Mouse (Mus musculus) c-Kit-positive CD71-negative TER-119-negative erythroid progenitor cells, embryonic 14.5 days (primary cell): ENCODE data around the gene Sycp3.
"Not testable (repeated sequence)": the region's sequence is repeated elsewhere in the genome, so short reads cannot be mapped to it uniquely, and the experiment has no call there.

Source experiments
- DNase-seq: peaks from one replicate; pipeline ENCODE4 v3.0.0-alpha.2; 2013; ENCODE audit warnings: low read depth

Gene Sycp3

DNA sequence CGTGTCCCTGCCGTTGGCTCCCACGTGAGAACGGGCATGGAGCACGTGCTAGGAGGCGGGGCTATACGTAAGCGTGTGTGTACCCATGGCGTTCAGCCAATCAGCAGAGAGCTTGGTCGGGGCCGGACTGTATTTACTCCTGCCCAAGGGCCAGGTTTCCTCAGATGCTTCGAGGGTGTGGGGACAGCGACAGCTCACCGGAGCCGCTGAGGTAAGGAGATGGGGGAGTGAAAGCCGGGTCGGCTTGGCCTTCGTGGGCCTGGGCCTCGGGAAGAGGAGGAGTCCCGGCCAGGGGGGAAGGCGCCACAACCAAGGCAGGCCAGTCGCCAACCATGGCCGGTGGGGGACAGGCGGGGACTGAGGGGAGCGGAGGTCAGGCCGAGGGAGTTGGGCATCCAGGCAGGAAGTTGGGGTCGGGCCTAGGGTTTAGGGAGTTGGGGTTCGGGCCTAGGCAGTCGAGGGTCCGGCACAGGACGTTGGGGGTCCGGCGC is at the start of gene Sycp3:
Sycp3 (plus strand) TSS at position 68 of the 491 bp plus-strand sequence.
- DNase-seq = no peak

DNA sequence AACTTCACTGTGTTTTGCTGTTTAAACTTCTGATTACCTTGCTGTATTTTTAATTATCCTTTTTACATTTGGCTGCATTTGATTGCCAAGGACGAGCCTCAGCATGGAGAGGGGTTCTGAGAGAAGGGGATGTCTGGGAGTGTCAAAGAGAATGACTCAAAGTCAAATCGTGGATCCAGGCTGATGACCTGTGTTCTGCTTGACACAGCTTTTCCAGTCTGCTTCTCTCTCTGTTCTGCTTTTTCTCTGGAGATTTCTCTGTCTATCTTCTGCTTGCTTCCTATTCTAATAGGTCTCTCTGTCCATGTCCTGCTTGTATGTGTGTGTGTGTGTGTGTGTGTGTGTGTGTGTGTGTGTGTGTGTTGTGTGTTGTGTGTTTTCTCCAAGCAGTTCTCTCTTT is 49.6 kb upstream of the Sycp3 start:
- no peak for DNase-seq

DNA sequence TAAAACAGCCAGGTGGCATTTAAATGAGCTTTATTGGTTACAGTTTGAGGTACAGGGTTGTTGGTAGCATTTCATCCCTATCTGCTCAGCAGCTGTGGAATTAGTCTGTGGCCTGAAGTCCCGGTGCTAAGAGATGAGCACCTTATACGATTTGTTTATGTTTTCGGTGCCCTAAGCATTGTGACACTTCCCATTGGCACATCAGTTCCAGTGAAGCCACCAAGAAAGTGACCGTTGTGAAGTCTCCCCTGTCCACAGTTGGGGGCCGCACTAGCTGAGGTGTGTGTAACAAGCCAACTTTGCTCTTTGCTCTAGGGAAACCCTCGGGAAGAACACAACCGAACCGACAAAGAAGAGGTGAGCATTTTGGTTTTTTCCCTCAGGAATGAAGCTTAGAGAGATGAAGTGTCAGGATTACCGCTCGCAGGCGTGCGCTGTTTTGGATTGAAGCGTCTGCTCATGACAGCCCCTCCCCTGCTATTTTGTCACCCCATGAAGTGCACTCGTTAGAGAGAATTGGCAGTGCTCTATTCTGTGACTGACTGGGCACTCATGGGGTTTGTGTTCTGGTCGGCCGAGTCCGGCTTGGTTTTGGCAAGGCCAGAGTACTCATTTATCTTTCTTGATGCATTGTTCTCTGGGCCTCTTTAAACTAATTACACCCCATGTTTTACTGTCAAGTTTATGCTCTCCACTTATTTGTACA is 46.9 kb upstream of the Sycp3 start:
- DNase-seq = no peak

DNA sequence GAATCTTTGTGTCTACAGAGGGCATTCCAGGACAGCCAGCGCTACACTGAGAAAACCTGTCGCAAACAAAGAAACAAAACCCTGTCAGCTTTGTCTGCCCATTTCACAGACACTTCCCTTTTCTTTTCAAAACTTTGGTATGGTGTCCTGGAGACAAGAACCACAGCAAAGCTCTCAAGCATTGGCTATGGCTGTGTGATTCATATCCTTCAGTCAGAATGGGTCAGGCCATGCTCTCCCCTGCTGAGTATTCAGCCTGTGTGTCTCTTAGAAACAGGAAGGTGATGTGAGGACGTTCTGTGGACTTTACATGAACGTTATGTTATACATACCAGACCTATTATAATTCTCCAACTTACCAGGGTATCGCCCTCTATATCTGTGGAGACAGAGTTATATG is 41.7 kb upstream of the Sycp3 start:
- DNase-seq = peak; percentile 20

DNA sequence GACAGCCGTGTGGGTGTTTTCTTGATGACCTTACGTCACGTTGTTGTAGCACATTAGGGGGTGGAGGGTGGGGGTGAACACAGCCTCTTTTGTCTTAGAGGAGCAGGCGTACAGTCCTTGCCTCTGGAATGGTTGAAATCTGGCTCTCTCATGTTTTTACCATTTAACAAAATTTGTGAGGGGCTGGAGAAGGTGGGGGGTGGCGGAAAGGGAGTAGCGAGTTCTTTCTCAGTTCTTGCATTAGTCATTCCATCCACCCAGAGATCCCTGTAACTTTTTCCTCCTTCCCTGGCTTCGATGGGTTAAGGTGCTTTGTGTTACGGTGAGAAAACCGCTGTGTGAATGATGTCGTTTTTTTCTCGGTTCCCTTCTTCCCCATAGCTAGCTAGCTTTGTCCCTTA is 39.2 kb upstream of the Sycp3 start:
- no peak for DNase-seq

DNA sequence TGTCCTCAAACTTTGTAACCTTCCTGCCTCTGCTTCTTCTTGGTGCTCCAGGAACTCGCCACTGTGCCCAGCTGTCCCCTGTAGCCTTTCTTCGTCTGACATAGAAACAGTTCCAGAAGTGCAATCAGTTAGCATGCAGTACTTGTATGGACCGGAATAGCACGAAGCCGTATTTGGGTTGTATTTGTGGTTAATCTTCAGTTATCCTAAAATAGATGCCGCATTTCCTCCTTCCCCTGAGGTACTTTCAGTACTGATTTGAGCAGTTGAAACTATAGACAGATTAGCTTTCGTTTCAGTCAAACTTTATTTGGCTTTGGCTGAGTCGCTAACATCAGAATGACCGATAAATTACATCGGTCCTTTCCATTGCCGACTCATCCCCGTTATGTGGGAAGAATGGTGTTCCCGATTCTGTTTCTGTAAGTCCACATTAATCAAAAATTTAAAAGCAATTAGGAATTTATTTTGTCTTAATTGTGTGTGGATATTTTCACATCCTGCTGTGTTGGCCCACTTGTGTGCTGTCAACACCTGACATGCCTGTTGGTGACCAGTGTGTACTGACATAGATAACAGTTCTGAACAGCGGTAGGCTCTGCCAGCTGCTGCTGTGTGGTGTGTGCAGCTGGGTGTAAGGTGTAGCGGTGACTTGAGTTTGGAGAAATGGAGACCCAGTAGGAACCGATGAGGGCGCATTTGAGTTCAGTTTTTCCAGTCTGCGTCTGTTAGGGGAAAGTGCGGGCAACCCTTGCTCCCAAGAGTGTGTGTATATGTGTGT is 38.5 kb upstream of the Sycp3 start:
- DNase-seq = no peak

DNA sequence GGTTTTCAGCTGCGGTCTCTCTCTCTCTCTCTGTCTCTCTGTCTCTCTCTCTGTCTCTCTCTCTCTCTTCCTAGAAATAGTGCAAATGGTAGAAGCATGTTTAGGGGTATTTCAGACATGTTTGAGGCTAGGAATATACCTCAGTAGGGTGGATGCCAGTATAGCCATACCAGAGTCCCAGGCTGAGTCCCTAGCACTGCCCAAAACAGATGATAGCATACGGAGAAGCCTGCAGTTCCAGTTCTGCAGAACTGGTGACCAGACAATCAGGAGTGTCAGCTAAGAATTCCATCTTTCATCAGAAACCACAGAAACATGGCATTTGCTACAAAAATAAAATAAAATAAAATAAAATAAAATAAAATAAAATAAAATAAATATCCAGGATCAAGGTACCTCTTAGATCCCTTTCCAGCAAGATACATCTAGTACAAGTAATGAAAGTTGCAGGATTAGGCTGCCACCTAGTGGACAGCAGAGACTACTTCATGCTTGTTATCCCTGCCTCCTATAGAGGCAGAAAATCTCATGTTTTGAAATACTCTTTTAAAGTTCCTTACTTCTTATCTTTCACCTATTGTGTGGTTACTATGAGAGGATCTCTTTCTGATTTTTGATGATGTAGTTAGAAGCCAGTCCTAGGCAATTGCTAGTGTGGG is 33.1 kb upstream of the Sycp3 start:
- DNase-seq = peak; percentile 48

DNA sequence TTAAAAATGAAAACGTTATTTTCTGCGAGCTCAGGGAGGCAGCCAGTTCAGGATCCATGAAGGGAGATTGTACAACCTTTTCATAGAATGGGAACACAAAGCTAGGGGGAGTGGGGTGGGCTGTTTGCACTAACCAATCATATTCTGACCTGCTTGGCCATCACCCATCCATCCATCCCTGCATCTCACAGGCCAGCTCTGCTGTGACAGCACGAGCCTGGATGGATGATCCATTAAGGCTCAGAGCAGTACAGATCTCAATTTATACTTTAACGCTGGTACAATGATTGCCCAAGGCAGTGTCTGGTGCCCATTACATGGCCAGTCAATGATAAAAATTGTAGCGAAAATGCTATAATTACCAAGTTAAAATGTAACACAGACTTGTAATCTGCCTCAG is 32.5 kb upstream of the Sycp3 start:
- DNase-seq = no peak

DNA sequence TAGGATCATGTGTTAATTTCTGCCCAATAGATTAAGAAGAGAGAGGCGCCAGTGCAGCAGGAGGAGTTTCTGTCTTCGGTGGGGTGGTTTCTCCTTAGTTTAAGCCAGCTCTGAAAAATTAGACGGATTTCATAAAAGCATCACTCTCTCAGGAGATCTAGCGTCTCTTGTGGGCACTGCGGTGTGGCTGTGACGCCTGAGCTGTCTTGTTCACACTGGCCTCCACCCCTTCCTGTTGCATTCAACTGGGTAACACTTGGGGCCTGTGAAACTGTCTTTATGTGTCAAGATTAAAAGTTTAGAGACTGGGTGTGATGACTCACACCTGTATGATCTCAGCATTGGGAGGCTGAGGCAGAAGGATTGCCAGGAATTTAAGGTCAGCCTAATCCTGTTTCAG is 31.4 kb upstream of the Sycp3 start:
- no peak for DNase-seq

DNA sequence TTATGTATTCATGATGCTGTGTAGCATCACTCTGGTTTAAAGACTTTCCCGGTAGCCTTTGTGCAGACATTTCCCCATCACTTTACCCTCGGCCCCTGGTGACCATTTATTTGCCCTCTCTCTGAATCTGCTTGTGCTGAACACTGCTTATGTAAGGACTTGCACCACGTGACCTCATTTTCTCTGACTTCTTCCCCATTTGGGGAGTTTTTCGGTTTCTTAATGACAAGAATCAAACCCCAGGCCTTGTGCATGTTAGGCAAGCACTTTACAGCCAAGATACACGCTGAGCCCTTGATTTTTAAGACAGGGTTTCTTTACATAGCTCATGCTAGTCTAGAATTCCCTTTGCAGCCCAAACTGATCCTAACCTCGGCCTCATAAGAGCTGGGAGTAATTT is 18.1 kb upstream of the Sycp3 start:
- DNase-seq = no peak

DNA sequence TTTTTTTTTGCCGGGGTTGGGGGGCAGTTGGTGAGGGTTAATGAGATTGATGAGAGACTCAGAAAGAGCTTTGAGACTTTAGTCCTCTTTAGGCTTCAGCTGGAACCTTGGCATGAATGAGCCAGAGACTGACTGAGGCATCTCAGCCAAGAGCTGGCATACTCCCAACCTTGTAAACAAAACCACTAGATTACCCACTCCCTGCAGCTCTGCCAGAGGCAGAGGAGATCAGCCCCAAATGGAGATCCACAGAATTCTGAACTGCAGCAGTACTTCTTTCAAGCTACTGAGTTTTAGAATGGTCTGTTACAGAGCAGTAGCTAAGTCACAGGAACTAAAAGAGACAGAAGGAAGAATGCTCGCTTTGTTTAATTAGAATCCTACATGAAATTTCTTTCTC is 8.1 kb upstream of the Sycp3 start:
- DNase-seq = no peak

DNA sequence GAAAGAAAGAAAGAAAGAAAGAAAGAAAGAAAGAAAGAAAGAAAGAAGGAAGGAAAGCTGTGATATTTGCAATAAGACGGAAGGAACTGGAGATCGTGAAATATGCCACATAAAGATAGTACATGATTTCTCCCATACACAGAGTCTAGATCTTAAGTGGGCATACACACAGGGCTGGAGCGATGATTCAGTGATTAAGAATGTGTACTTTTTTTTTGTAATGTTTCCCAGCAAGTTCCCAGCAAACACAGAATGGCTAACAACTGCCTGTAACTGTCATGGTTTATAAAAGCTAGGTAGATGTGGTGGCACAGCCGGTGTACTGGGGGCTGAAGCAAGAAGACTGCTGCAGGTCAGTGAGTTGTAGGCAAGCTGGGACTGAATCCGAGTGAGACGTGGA is 7.4 kb upstream of the Sycp3 start:
- no peak for DNase-seq

DNA sequence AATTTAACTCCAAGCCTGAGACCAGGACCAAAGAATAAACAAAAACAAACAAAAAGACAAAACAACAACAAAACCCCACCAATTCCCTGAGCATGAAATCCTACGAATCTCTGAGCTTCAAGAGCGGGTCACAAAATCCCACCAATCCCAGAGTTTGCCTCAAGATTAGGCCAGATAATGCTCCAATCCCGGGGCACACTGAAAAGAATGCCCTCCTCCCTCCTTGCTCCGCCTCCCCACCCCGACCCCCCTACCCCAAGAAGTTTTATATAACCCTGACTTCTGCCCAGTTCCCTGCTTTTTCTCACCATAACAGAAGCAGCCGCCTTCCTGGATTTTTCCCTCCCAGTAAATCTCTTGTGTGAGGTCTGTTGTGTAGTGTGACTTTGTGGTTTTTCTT is 1.6 kb upstream of the Sycp3 start:
- DNase-seq = no peak

DNA sequence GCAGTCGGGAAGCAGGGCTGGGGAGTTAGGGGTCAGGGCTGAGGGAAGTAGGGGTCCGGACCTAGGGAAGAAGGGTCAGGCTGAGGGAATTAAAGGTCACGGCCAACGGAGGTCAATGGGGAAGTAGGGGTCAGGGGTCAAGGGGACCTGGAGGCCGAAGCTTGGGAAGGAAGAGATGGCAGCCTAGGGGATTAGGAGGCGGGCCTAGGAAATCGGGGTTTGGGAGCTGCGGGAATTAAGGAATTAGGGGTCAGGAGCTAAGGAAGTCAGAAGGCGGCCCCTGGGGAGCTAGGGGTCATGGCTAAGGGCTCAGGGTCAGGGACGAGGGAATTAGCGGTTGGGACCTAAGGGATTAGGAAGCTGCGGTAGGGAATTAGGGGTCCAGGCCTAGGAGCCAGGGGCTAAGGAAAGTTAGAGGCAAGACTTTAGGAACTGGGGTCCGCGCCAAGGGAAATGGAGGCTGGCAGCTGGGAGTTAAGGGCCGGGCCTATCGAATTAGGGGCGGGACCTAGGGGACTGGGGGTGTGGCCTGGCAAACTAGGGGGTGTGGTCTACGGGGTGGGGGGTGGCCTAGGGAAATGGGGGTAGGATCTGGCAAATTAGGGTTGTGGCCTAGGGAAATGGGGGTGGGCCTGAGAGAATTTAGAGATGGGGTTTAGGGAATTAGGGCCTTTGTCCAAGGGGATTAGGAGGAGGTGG is 902 bp downstream of the Sycp3 start:
- DNase-seq = no peak

DNA sequence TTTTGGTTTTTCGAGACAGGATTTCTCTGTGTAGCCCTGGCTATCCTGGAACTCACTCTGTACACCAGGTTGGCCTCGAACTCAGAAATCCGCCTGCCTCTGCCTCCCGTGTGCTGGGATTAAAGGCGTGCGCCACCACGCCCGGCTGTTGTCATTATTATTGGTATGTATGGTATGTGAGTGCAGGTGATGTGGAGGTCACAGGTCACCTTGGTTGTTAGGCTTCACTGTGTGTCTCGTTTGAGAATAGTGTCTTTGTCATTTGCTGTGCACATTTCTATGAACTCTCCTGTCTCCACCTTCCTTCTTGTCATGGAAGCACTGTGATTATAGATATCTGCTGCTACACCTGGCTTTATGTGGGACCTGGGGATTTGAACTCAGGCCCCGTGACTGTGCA is 23.5 kb downstream of the Sycp3 start:
- not testable (repeated sequence) for DNase-seq

DNA sequence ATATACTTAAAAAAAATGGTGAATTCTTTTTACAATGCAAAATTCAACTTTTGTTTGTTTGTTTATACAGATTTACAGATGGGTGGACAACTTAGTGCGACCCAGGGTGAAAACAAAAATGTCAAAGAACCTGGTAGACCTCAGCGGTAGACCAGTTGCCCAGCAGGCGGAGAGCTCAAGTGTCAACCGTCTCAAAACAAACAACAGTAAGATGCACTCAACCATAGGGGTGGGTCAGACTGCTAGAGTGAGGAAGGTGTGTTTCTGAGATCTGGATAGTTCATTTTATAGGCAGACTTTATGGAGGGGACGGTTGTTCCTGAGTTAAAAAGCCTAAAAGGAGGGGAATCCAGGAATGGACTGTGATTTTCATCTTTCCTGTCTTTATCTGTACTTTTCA is 29.3 kb downstream of the Sycp3 start:
- no peak for DNase-seq

DNA sequence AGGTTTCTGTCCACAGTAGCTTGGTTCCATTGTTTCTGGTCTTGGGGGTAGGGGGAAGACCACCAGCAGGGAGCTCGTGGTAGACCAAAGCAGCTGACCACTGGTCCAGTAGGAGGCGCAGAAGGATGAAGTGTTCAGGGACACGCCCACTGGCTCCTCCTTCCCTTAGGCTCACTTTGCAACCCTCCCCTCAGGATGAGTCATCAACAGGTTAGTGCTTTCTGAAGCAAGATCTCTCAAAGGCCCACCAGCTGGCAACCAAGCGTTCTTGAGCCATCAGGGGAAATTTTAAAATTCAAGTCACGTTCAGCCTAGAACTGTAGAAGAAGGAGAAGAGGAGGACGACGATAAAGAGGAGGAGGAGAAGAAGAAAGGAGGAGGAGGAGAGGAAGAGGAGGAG is 32.3 kb downstream of the Sycp3 start:
- DNase-seq = no peak

DNA sequence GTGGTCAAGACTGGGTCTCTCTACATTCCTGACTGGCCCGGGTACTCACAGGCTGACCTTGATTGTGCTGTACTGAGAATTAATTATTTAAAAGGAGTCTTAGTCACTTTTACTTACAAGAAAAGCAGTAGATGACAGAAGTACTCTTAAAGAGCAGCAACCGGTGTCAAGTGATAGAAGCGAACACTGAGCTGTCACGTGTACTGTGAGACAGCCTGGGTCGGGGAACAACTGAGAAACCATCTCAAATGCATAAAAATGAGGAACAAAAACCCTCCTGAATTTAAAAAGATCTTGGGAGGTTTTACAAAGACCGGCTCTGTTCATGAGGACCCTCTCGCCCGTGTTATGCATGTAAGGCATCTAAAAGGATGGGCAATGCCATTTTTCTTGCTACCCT is 33.3 kb downstream of the Sycp3 start:
- DNase-seq = no peak

DNA sequence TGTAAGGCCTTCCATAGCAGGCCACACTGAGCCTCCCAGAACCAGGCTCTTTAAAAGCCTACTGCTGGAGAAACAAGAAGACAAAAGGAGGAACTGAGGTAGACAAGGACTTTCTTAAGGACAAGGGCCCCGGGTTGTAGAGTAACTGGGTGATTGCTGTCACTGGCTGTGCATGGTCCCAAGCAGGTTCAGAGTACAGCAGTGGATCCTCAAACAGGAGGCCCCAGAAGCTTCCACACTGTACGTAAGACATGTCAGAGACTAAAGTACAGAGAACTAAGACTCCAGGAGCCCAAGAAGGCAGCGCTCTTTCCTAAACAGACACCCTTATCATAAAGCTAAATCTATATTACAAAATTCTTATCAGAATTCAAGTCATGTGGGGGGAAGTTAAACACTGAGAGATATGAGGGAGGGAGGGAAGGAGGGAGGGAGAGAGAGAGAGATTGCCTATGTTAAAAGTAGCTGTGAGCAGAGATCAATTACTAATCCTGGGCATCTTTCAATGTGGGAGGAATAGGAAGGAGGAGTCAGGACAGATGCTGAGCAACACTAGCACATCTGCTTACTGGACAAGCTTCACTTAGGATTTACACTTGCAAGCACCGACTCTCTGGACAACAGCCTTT is 35.7 kb downstream of the Sycp3 start:
- no peak for DNase-seq

DNA sequence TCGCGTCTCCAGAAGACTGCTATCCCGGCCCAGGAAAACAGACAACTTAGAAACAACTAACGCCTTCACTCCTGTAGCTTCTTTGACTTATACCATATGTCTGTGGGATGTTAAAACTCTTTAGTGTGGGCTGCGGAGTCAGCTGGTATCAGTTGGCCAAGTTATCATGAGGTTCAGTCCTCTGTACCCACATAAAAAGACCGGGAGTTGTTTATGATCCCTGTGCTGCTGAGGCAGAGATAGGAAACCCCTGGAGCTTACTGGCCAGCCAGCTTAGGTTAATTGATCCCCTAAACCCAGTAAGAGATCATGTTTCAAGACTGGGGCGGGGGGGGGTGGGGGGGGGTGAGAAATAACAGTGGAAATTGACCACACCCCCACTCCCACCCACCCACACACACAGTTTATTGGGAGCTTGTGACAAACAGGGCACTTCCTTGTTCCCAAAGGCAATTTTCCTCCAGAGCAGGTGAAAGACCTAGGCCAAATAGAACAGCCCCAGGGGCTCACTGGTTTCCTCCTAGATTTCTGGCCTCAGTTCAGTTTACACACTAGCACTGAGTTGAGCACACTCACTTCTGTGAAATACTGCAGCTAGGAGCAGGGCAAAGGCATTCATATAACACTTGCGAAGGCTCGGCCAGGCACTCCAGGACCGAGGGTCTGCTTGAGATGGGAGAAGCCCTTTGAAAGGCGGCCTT is 37.6 kb downstream of the Sycp3 start:
- no peak for DNase-seq

DNA sequence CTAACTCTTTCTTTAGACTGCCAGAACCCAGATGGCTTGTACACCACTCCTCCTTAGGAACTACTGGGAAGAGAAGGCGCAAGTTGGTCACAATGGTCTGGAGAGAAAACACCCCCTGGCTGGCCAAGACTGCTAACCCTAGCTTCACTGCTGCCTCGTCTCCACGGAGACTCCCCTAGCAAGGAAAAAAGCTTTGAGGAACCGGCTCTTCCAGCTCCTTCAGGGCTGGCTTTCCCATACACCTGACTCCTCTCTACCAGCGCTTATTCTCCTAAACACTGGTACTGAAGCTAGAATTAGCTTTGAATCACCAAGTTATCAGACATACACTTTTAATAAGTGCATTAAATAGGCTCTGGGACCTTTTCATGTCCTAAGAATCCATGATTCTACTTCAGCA is 40.6 kb downstream of the Sycp3 start:
- DNase-seq = no peak
